Mouse (Mus musculus) myocyte (in vitro differentiated cells): ENCODE data around the gene Med28.

Source experiments
- CEBPB ChIP-seq: IDR thresholded peaks from 2 replicates; pipeline ENCODE4 v1.6.1; 2011; ENCODE audit warnings: mild to moderate bottlenecking, moderate library complexity; ENCODE audit not compliant: poor library complexity, insufficient read depth, severe bottlenecking
- E2F4 ChIP-seq: IDR thresholded peaks from one replicate; pipeline ENCODE4 v1.6.1; 2011; ENCODE audit warnings: mild to moderate bottlenecking, control low read depth, moderate library complexity; ENCODE audit not compliant: insufficient read depth
- MAX ChIP-seq: IDR thresholded peaks from one replicate; pipeline ENCODE4 v1.6.1; 2011; ENCODE audit warnings: low read depth, mild to moderate bottlenecking, control low read depth
- MYOD1 ChIP-seq, 3 experiments: IDR thresholded peaks; one replicate each; pipeline ENCODE4 v1.6.1; 2011; ENCODE audit warnings: control low read depth in 2 of 3, low read depth in 2 of 3, mild to moderate bottlenecking in 2 of 3, moderate library complexity in 1 of 3; ENCODE audit not compliant: insufficient read length in 2 of 3, control insufficient read depth in 1 of 3
- MYOG ChIP-seq, 3 experiments: IDR thresholded peaks; one replicate each; pipeline ENCODE4 v1.6.1; 2011; ENCODE audit warnings: control low read depth in 2 of 3, low read depth in 2 of 3, mild to moderate bottlenecking in 2 of 3; ENCODE audit not compliant: insufficient read length in 2 of 3, control insufficient read depth in 1 of 3, insufficient read depth in 1 of 3
- POLR2A ChIP-seq: IDR thresholded peaks from one replicate; pipeline ENCODE4 v1.6.1; 2011; ENCODE audit warnings: low read depth, mild to moderate bottlenecking, control low read depth, moderate library complexity; ENCODE audit not compliant: insufficient read length
- POLR2AphosphoS2 ChIP-seq: IDR thresholded peaks from one replicate; pipeline ENCODE4 v1.6.1; 2011; ENCODE audit warnings: low read depth, control low read depth; ENCODE audit not compliant: insufficient read length
- REST ChIP-seq: IDR thresholded peaks from one replicate; pipeline ENCODE4 v1.6.1; 2011; ENCODE audit warnings: mild to moderate bottlenecking, control low read depth, moderate library complexity; ENCODE audit not compliant: insufficient read depth, insufficient read length
- SRF ChIP-seq: IDR thresholded peaks from one replicate; pipeline ENCODE4 v1.6.1; 2011; ENCODE audit warnings: low read depth; ENCODE audit not compliant: control insufficient read depth, insufficient read length
- TCF12 ChIP-seq: IDR thresholded peaks from one replicate; pipeline ENCODE4 v1.6.1; 2011; ENCODE audit warnings: mild to moderate bottlenecking, control low read depth; ENCODE audit not compliant: poor library complexity, insufficient read depth, severe bottlenecking
- TCF3 ChIP-seq: IDR thresholded peaks from one replicate; pipeline ENCODE4 v1.6.1; 2011; ENCODE audit warnings: low read depth, control low read depth; ENCODE audit not compliant: insufficient read length
- USF1 ChIP-seq: IDR thresholded peaks from one replicate; pipeline ENCODE4 v1.6.1; 2011; ENCODE audit warnings: low read depth, mild to moderate bottlenecking, control low read depth, moderate library complexity

- TF ChIP-seq E2F4 (no peak), POLR2A (no peak), MAX (no peak), TCF12 (no peak), MYOG (IDR thresholded peaks at IDR 0.05; ENCODE audit: control insufficient read depth in 1 of 3, insufficient read depth in 1 of 3, insufficient read length in 2 of 3, low read depth in 2 of 3) (no peak), USF1 (no peak), CEBPB (no peak), POLR2AphosphoS2 (no peak), SRF (no peak), TCF3 (no peak), MYOD1 (IDR thresholded peaks at IDR 0.05; ENCODE audit: control insufficient read depth in 1 of 3, insufficient read length in 2 of 3, low read depth in 2 of 3) (no peak), REST (no peak)
These were observed 42.4 kb upstream of the Med28 start for GRCm38 (mm10) chr5:45477601-45478000.
